Mouse (Mus musculus): Measurements from ENCODE around the gene Lgr4.

GRCm38 (mm10) chr2:109983435-109983834 is 66.0 kb downstream of the Lgr4 start:
- TF ChIP-seq POLR2A (IDR thresholded peaks at IDR 0.05; ENCODE audit: extremely low read depth, insufficient read depth, low read length) (no peak), CTCF (IDR thresholded peaks at IDR 0.05; ENCODE audit: low read depth, low read length) (no peak)

Data from liver, adult 2 months (tissue).